Mouse (Mus musculus) intestine, embryonic 14.5 days (tissue): ENCODE data around the gene Fhit. TPM values are rescaled to one million over a fixed set of nuclear protein-coding genes. Genes with fewer than 3 reads are reported as not detected.

Source experiments
- ATAC-seq: fragments of 200-750 bp; cut with Nextera tagmentation; replicated peaks from 2 replicates; pipeline ENCODE4 v1.8.0; 2017; ENCODE audit warnings: low read depth, moderate number of reproducible peaks, moderate TSS enrichment, moderate library complexity; ENCODE audit not compliant: low FRiP score, low TSS enrichment
- DNase-seq: peaks from one replicate; pipeline ENCODE4 v3.0.0-alpha.2; 2018; ENCODE audit warnings: low spot score
- H3K27ac ChIP-seq: fragments of 300-500 bp; sonication (generic); 2 replicates; pipeline ENCODE4 v1.5.1; 2014; ENCODE audit warnings: low read depth, mild to moderate bottlenecking, control low read depth
- H3K27me3 ChIP-seq: fragments of 300-500 bp; sonication (generic); replicated peaks from 2 replicates; pipeline ENCODE4 v1.6.1; 2014; ENCODE audit warnings: low read length, control low read depth; ENCODE audit not compliant: control insufficient read depth, insufficient read depth
- H3K36me3 ChIP-seq: fragments of 300-500 bp; sonication (generic); 2 replicates; pipeline ENCODE4 v1.6.1; 2014; ENCODE audit warnings: low read length, control low read depth; ENCODE audit not compliant: control insufficient read depth, insufficient read depth
- H3K4me1 ChIP-seq: fragments of 300-500 bp; sonication (generic); replicated peaks from 2 replicates; pipeline ENCODE4 v1.6.1; 2014; ENCODE audit warnings: low read length, control low read depth, mixed read lengths; ENCODE audit not compliant: control insufficient read depth, insufficient read depth
- H3K4me2 ChIP-seq: fragments of 300-500 bp; sonication (generic); 2 replicates; pipeline ENCODE4 v1.6.1; 2014; ENCODE audit warnings: low read length
- H3K4me3 ChIP-seq: fragments of 300-500 bp; sonication (generic); 2 replicates; pipeline ENCODE4 v1.5.1; 2014; ENCODE audit warnings: low read depth, low read length, control low read depth, mixed read lengths
- H3K9ac ChIP-seq: fragments of 300-500 bp; sonication (generic); 2 replicates; pipeline ENCODE4 v1.6.1; 2014; ENCODE audit warnings: mild to moderate bottlenecking, low read length
- H3K9me3 ChIP-seq: fragments of 300-500 bp; sonication (generic); 2 replicates; pipeline ENCODE4 v1.6.1; 2016; ENCODE audit warnings: low read length, control low read depth; ENCODE audit not compliant: control insufficient read depth
- WGBS: fragments of 180-500 bp; shearing (Covaris S2); extraction: QIAGEN DNeasy Blood & Tissue Kit; methylation state at CpG from one replicate; pipeline ENCODE4 v1.1.7; 2014; 5-methylcytosine and 5-hydroxymethylcytosine counted together
- polyA plus RNA-seq: library from polyadenylated mRNA; unstranded; fragments of >200 nt; fragmentation: Nextera tagmentation; extraction: Ambion mirVana; gene quantifications from 2 replicates; pipeline ENCODE4 v1.2.1, GENCODE M21; 2014

Gene Fhit
- polyA plus RNA-seq, 1 experiment from 2014 or later, result 15.6 TPM

- Histone ChIP-seq H3K27me3 (no peaks in the 10 kb centered on the region), H3K4me2 (no peak overlapping the region), H3K36me3 (no peaks in the 10 kb centered on the region), H3K27ac (no peak overlapping the region), H3K9ac (no peak overlapping the region), H3K9me3 (no peaks in the 10 kb centered on the region), H3K4me1 (no peaks in the 10 kb centered on the region), H3K4me3 (no peak overlapping the region)
- 90% methylated on average over 3 of the region's 3 CpGs for WGBS
- DNase-seq (no peak), ATAC-seq (no peak)
Measured at GRCm38 (mm10) chr14:9613126-9613525, 1548.7 kb downstream of the Fhit start.

- H3K27me3 ChIP-seq, result no peaks in the 10 kb centered on the region
- H3K36me3 ChIP-seq, result no peaks in the 10 kb centered on the region
- DNase-seq (no peak), ATAC-seq (no peak)
- no peak overlapping the region for H3K4me3 ChIP-seq
- H3K4me1 ChIP-seq, result no peaks in the 10 kb centered on the region
- no peak overlapping the region for H3K9ac ChIP-seq
- H3K27ac ChIP-seq, result no peak overlapping the region
- no peaks in the 10 kb centered on the region for H3K9me3 ChIP-seq
- WGBS, result 84% methylated on average over 7 of the region's 7 CpGs
- no peak overlapping the region for H3K4me2 ChIP-seq
Measured at GRCm38 (mm10) chr14:9609120-9609519, 1552.7 kb downstream of the Fhit start.

GRCm38 (mm10) chr14:9606584-9607377 is 1555.1 kb downstream of the Fhit start:
- no peaks in the 10 kb centered on the region for H3K4me1 ChIP-seq
- no peaks in the 10 kb centered on the region for H3K27me3 ChIP-seq
- H3K9me3 ChIP-seq, result no peaks in the 10 kb centered on the region
- H3K27ac ChIP-seq, result no peak overlapping the region
- no peak overlapping the region for H3K9ac ChIP-seq
- WGBS, result 50% methylated on average over 12 of the region's 12 CpGs
- no peak overlapping the region for H3K4me2 ChIP-seq
- DNase-seq, result no peak
- no peak for ATAC-seq
- H3K36me3 ChIP-seq, result no peaks in the 10 kb centered on the region
- no peak overlapping the region for H3K4me3 ChIP-seq

- H3K4me1 ChIP-seq, result no peaks in the 10 kb centered on the region
- no peak overlapping the region for H3K9ac ChIP-seq
- no peaks in the 10 kb centered on the region for H3K27me3 ChIP-seq
- no peak overlapping the region for H3K27ac ChIP-seq
- no peak overlapping the region for H3K4me3 ChIP-seq
- DNase-seq, result no peak
- no peaks in the 10 kb centered on the region for H3K9me3 ChIP-seq
- no peak overlapping the region for H3K4me2 ChIP-seq
- no peaks in the 10 kb centered on the region for H3K36me3 ChIP-seq
- ATAC-seq, result no peak
Measured at GRCm38 (mm10) chr14:9600271-9600670, 1561.6 kb downstream of the Fhit start.

GRCm38 (mm10) chr14:9597460-9597977 is 1564.3 kb downstream of the Fhit start:
- ATAC-seq, result no peak
- Histone ChIP-seq H3K4me3 (no peak overlapping the region), H3K27ac (no peak overlapping the region), H3K9ac (no peak overlapping the region), H3K27me3 (no peaks in the 10 kb centered on the region), H3K4me2 (no peak overlapping the region), H3K9me3 (no peaks in the 10 kb centered on the region), H3K4me1 (no peaks in the 10 kb centered on the region), H3K36me3 (no peaks in the 10 kb centered on the region)
- WGBS, result 65% methylated on average over 5 of the region's 5 CpGs
- DNase-seq, result no peak

- H3K36me3 ChIP-seq, result no peaks in the 10 kb centered on the region
- H3K4me3 ChIP-seq, result no peak overlapping the region
- H3K27me3 ChIP-seq, result no peaks in the 10 kb centered on the region
- no peak overlapping the region for H3K9ac ChIP-seq
- H3K4me2 ChIP-seq, result no peak overlapping the region
- 81% methylated on average over 1 of the region's 1 CpGs for WGBS
- no peaks in the 10 kb centered on the region for H3K9me3 ChIP-seq
- no peak for DNase-seq
- H3K27ac ChIP-seq, result no peak overlapping the region
- ATAC-seq, result no peak
- no peaks in the 10 kb centered on the region for H3K4me1 ChIP-seq
Measured at GRCm38 (mm10) chr14:9589121-9589520, 1572.7 kb downstream of the Fhit start.

GRCm38 (mm10) chr14:9587900-9588299 is 1573.9 kb downstream of the Fhit start:
- no peaks in the 10 kb centered on the region for H3K4me1 ChIP-seq
- H3K9ac ChIP-seq, result no peak overlapping the region
- no peak for DNase-seq
- no peak overlapping the region for H3K4me3 ChIP-seq
- H3K4me2 ChIP-seq, result no peak overlapping the region
- no peak for ATAC-seq
- no peak overlapping the region for H3K27ac ChIP-seq
- no peaks in the 10 kb centered on the region for H3K27me3 ChIP-seq
- WGBS, result 93% methylated on average over 4 of the region's 4 CpGs
- H3K36me3 ChIP-seq, result no peaks in the 10 kb centered on the region
- H3K9me3 ChIP-seq, result no peaks in the 10 kb centered on the region

GRCm38 (mm10) chr14:9583227-9584155 is 1578.3 kb downstream of the Fhit start:
- no peak overlapping the region for H3K27ac ChIP-seq
- no peak for ATAC-seq

More at GRCm38 (mm10) chr14:9583227-9584155, 1578.3 kb downstream of the Fhit start:
- H3K4me1 ChIP-seq, result no peaks in the 10 kb centered on the region
- no peak overlapping the region for H3K4me2 ChIP-seq
- no peak for DNase-seq
- H3K4me3 ChIP-seq, result no peak overlapping the region
- H3K9ac ChIP-seq, result no peak overlapping the region
- no peaks in the 10 kb centered on the region for H3K36me3 ChIP-seq
- H3K9me3 ChIP-seq, result no peaks in the 10 kb centered on the region
- 83% methylated on average over 8 of the region's 8 CpGs for WGBS
- H3K27me3 ChIP-seq, result no peaks in the 10 kb centered on the region
